Mouse (Mus musculus) cerebellum, postnatal 25 days (tissue): ENCODE results near the gene Chaf1a.
A peak's percentile ranks its signal among the peaks of the same experiment; 100 is the strongest.

Experiments used
- DNase-seq, 2 experiments: peaks; one replicate each; pipeline ENCODE4 v3.0.0; 2021; ENCODE audit warnings: mixed read lengths in 2 of 2

Gene Chaf1a

GRCm38 (mm10) chr17:56020400-56021084, 19.7 kb upstream of the Chaf1a start:
- peak in 1 of 2 experiments; percentile 12 for DNase-seq

DNA sequence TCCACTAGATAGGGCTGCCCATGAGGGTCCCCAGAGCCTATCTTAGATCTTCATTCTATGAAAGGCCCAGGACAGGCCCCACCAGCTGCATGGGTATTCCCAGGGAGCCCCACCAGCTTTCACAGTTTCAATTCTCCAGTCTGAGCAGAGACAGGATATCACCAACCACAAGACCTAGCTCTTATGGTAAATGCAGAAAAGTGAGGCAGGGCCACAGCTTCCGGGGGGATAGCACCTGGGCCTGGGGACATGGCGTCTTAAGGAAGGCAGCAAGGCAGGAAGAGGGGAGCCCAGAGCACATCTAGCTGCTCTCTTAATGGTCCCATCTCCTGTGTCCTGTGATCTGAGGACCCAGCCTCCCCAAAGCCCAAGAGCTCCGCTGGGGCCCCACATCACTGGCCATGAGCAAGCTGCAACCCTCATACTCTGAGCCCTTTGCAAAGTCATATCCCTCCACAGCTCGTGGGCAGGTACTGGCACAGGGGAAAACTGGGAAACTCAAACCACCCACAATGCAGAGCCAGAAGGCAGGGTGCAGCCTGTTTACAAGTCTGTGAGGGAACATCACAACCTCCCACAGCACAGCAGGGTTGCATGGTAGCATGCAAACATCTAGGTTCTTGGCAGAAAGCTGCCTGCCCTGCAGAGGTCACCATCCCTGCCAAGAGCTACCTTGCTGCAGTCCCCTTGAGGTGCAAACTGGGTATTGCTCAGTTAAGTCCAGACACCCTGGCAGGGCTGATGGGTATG, 18.9 kb upstream of the Chaf1a start:
- peak; percentile 42 to 44 for DNase-seq

- DNase-seq: peak; percentile 76 to 84
Observed at GRCm38 (mm10) chr17:56022131-56022988, 17.9 kb upstream of the Chaf1a start.

DNA sequence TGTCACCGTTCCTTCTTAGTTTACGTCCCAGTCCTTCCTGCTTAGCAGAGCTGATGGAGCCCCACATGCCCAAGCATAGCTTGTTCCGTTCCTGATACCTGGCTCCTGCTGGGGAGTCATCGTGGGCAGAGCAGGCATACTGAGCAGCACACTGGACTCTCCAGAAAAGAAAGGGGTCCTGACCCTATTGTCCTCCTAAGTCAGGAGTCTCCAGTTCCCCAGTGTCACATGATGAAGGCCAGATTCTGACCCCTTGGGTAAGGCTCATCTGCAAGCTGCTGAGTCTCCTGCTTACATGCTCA, 17.3 kb upstream of the Chaf1a start:
- DNase-seq: no peak

GRCm38 (mm10) chr17:56023386-56023785, 16.9 kb upstream of the Chaf1a start:
- peak in 1 of 2 experiments; percentile 33 for DNase-seq

DNA sequence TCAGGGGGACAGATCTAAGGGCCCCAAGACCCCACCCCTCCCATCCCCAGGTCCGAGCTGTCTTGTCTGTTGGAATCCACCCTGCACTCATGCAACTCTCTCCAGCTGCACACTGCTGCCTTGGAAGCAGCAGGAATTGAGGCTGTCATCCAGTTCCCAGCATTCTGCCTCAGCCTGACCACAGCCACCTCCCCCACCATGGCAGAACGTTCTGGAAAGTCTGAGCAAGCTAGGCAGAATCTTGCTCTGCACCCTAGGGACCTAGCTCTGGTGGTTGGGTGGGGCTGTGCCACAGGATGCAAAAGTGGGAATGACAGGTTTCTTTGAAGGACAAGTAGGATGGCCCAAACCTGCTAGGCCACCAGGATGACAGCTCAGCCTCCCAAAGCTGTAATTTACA, 15.8 kb upstream of the Chaf1a start:
- no peak for DNase-seq

DNA sequence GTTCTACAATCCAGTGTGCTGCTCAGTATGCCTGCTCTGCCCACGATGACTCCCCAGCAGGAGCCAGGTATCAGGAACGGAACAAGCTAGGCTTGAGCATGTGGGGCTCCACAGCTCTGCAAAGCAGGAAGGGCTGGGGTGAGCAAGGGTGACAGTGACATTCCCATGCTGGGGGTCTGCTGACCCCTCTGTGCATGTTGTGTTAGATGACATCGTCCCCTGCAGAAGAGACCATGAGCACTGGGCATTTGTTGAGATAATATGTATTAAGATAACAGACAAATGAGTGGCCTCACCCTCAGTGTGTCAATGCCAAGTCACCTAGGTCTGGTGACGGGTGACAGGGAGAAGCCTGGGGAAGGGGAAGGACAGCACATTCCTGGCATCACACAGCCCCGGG, 15.3 kb upstream of the Chaf1a start:
- DNase-seq: no peak

DNA sequence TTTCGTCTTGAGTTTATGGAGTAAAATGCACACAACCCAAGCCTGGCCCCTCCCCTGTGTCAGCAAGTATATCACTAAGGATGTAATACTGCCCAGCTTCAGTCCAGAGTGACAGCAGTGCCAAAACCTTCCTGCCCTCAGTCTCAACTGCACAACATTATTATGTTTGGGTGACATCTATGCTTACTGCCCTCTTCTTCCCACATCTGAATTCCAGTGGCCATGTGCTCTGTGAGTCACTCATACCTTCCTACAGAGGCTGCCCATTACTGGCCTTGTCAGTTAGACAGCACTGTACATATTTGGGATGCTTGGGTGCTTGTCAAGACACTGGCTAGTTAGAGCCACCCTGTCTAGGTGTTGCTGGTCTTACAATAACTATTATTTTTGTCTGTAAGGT, 13.9 kb upstream of the Chaf1a start:
- DNase-seq: no peak

GRCm38 (mm10) chr17:56026881-56027280, 13.4 kb upstream of the Chaf1a start:
- DNase-seq: no peak

DNA sequence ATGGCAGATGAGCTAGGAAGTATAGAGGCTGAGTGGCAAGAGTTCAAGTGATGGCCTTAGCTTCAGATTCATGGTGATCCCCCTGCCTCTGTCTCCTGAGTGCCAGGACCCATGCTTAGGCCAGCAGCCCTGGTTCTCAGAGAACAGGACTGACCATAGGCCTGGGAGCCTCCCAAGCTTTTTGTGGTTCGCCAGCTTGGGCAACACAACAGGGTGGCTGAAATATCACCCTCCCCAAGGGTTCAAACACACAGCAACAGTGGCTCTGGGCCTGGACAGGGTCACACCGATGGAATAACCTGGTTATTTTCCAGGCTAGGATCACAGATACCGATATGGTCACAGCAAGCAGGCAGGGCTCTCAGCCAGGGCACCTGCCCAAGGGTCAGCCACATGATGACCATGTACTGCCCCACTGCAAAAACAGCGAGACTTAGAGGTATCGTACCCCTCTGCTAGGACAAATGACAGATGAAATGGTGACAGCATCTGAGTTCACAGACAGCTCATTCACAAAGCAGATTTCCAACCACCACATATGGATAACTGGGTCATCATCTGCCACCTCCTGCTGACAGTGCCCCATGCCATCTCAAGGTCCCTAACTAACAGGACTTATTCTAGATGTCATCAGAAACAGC, 12.3 kb upstream of the Chaf1a start:
- peak; percentile 66 for DNase-seq

GRCm38 (mm10) chr17:56030238-56030870, 9.9 kb upstream of the Chaf1a start:
- DNase-seq: peak; percentile 46 to 63

- peak in 1 of 2 experiments; percentile 32 for DNase-seq
Observed at GRCm38 (mm10) chr17:56030919-56031318, 9.3 kb upstream of the Chaf1a start.

GRCm38 (mm10) chr17:56031431-56031830, 8.8 kb upstream of the Chaf1a start:
- DNase-seq: peak in 1 of 2 experiments; percentile 12

- DNase-seq: no peak
Observed at GRCm38 (mm10) chr17:56032127-56032733, 8.0 kb upstream of the Chaf1a start.

GRCm38 (mm10) chr17:56032831-56033230, 7.4 kb upstream of the Chaf1a start:
- no peak for DNase-seq

- peak in 1 of 2 experiments; percentile 3 for DNase-seq
Observed at GRCm38 (mm10) chr17:56034040-56034725, 6.1 kb upstream of the Chaf1a start.

DNA sequence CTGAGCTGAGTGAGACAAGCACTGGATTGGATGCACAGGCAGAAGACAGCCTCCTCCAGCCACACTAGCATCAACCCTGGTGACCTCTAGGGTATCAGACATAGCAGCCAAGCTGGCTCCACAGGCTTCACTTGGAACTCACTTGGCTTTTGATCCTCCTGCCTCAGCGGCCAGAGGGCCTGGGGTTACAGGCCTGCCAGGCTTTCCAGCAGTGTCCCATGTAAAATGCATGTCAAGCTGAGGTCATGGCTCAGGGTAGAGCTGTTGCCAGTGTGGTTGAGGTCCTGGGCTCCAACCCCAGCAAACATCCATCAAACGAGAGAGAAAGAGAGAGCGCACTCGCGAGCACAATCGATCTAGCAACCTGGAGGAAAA, 5.5 kb upstream of the Chaf1a start:
- DNase-seq: no peak

DNA sequence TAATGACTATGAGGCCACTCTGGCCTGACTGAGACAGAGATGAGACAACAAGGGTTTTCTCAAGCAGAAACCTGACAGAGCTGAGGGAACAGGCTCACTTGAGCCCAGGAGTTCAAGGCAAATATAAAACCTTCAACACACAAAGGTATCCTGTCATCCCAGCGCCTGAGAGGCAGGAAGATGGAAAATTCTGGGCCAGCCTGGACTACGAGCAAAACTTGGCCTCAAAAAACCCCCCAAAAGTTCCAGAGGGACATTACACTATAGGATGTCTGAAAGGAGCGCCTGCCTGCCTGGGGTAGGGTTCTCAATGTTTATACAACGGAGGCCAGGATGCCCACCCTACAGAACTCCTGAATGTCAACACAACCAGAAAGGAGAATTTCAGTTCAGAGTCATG, 5.0 kb upstream of the Chaf1a start:
- DNase-seq: peak in 1 of 2 experiments; percentile 8

- DNase-seq: peak; percentile 99 to 100
Observed at GRCm38 (mm10) chr17:56036176-56036900, 3.9 kb upstream of the Chaf1a start, which contains the start of gene Sh3gl1. Gene Sh3gl1 (minus strand): TSS chr17:56036635.

- DNase-seq: no peak
Observed at GRCm38 (mm10) chr17:56036901-56037287, 3.3 kb upstream of the Chaf1a start.
